Mouse (Mus musculus) embryo, embryonic 10 days (tissue): Measurements from ENCODE around the gene Acaca.

Experiments used
- DNase-seq: peaks from one replicate; pipeline ENCODE4 v3.0.0-alpha.2; 2015; ENCODE audit warnings: low spot score

The Acaca gene

GRCm38 (mm10) chr11:84128943-84129798 lies at the start of gene Acaca, which contains the start of gene Tada2a:
Acaca (plus strand) TSS chr11:84129672.
Tada2a (minus strand) TSS chr11:84129600.
- DNase-seq = peak; percentile 88

- no peak for DNase-seq
Measured at GRCm38 (mm10) chr11:84079887-84080286, 49.6 kb upstream of the Acaca start.

- DNase-seq = no peak
Measured at GRCm38 (mm10) chr11:84080327-84080726, 49.1 kb upstream of the Acaca start.

- DNase-seq = no peak
Measured at GRCm38 (mm10) chr11:84081901-84082300, 47.6 kb upstream of the Acaca start.

- DNase-seq = no peak
Measured at GRCm38 (mm10) chr11:84090572-84090971, 38.9 kb upstream of the Acaca start.

GRCm38 (mm10) chr11:84095084-84095483 lies 34.4 kb upstream of the Acaca start:
- no peak for DNase-seq

GRCm38 (mm10) chr11:84097251-84097998 lies 32.0 kb upstream of the Acaca start:
- DNase-seq = no peak

GRCm38 (mm10) chr11:84101182-84101581 lies 28.3 kb upstream of the Acaca start:
- DNase-seq = no peak

GRCm38 (mm10) chr11:84104036-84104435 lies 25.4 kb upstream of the Acaca start:
- no peak for DNase-seq

GRCm38 (mm10) chr11:84107137-84107536 lies 22.3 kb upstream of the Acaca start:
- DNase-seq = no peak

GRCm38 (mm10) chr11:84113623-84114022 lies 15.8 kb upstream of the Acaca start:
- no peak for DNase-seq

GRCm38 (mm10) chr11:84115646-84116045 lies 13.8 kb upstream of the Acaca start:
- no peak for DNase-seq

GRCm38 (mm10) chr11:84116221-84116620 lies 13.3 kb upstream of the Acaca start:
- DNase-seq = peak; percentile 7

- no peak for DNase-seq
Measured at GRCm38 (mm10) chr11:84117431-84117830, 12.0 kb upstream of the Acaca start.

- no peak for DNase-seq
Measured at GRCm38 (mm10) chr11:84121051-84121956, 8.2 kb upstream of the Acaca start.

GRCm38 (mm10) chr11:84127977-84128376 lies 1.5 kb upstream of the Acaca start:
- DNase-seq = no peak

GRCm38 (mm10) chr11:84129799-84130185 lies 320 bp downstream of the Acaca start:
- no peak for DNase-seq

GRCm38 (mm10) chr11:84134331-84134860 lies 4.9 kb downstream of the Acaca start:
- no peak for DNase-seq

GRCm38 (mm10) chr11:84136453-84136852 lies 7.0 kb downstream of the Acaca start:
- no peak for DNase-seq

GRCm38 (mm10) chr11:84141752-84142151 lies 12.3 kb downstream of the Acaca start:
- DNase-seq = peak; percentile 59

GRCm38 (mm10) chr11:84145201-84145798 lies 15.8 kb downstream of the Acaca start:
- DNase-seq = no peak
